Mouse (Mus musculus) layer of hippocampus, postnatal 25 days (tissue): Measurements from ENCODE around the gene Lrrc27. TPM values are rescaled to one million over a fixed set of nuclear protein-coding genes. Genes with fewer than 3 reads are reported as not detected.

ENCODE experiments used
- DNase-seq, 2 experiments: peaks; one replicate each; pipeline ENCODE4 v3.0.0; 2022; ENCODE audit warnings: mixed read lengths in 2 of 2, low spot score in 1 of 2; ENCODE audit errors: extremely low spot score in 1 of 2
- total RNA-seq, 2 experiments: library from RNA; stranded (reverse); gene quantifications; 2 replicates each; pipeline ENCODE4 v1.2.3; 2021

Lrrc27 gene
- total RNA-seq, 2 experiments from 2014 or later, result 6.1 to 6.8 TPM

DNA sequence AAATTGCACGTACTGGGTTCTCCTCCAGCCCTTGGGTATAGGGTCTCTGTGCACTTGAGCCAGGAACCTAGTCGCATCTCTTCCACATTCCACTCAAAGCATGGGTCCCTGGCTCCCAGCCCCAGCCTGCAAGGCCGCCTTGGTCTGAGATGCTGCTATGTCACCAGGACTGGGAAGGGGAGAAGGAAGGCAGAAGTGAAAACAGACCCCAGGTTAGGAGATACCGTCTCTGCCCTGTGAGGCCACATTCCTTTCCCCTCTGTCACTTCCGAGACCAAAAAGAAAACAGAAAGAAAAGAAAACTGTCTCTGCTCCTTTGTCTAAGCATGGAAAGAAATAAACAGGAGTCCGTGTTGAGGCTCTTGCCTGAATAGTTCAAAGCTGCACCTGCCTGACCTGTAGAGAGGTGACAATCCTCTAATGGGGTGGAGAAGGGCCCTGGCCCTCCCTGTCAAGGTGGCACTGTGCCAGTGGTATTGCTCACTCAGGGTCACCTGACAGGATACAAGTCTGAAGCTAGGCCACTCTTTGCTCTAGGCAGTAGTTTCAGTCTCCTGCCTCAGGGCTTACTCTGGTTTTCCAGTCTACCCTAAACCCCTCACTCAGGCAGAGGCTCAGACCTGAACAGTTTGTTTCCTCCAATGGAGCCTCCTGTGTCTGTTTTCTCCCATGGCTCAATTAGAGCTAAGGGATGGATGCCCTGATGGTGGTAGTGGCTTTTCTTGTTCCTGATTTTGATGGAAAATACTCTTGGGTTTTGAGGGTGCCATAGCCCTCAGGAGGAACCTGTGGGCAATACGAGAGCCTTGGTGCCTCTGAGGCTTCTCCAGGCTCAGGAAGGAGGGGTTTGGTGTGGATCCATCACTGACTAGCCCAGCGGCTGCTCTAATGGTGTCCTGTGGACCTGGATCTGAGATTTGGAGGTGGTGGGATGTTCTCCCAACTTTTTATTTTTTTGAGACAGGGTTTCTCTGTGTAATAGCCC, 54.4 kb downstream of the Lrrc27 start:
- DNase-seq, result no peak

GRCm38 (mm10) chr7:139270738-139271137, 58.0 kb downstream of the Lrrc27 start:
- DNase-seq, result no peak

GRCm38 (mm10) chr7:139271871-139272270, 59.1 kb downstream of the Lrrc27 start:
- peak; percentile 36 to 49 for DNase-seq

GRCm38 (mm10) chr7:139272639-139273396, 60.0 kb downstream of the Lrrc27 start:
- no peak for DNase-seq

GRCm38 (mm10) chr7:139273397-139273719, 60.6 kb downstream of the Lrrc27 start:
- no peak for DNase-seq

DNA sequence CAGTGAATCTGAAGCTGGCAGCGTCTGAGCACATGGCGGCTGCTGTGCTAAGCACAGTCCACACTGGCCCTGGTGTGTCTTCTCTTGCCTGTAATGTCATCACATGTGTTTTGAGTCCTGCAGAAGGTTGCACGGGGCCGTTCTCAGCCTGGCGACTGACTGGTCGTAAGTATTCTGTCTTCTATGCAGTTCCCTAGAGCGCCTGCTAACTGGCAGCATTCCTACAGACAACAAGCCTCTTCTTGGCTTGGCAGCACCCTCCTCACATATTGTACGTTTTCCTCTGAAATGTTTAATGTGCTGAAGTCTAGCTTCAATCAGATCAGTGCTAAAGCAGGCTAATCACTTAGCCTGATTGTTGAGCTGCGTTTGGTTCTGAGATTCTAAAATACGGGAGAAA, 62.8 kb downstream of the Lrrc27 start:
- no peak for DNase-seq

DNA sequence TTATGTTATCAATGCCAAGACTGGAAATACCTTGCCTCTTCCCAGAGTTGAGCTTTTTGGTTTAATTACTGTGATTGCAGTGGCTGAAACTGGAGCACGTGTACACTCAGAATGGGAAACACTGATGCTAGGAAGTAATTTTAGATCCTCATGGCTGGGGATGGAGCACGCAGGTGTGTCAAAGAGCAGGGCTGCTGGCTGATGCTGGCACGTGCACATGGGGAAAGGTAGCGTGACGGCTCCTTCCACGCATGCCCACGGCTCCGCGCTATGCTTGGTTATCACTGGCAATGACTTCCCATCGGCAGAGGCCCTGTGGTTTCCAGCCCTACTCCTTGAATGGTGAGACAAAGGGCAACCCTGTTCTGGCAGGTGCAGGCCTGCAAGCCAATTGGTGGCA, 63.4 kb downstream of the Lrrc27 start:
- DNase-seq, result no peak

DNA sequence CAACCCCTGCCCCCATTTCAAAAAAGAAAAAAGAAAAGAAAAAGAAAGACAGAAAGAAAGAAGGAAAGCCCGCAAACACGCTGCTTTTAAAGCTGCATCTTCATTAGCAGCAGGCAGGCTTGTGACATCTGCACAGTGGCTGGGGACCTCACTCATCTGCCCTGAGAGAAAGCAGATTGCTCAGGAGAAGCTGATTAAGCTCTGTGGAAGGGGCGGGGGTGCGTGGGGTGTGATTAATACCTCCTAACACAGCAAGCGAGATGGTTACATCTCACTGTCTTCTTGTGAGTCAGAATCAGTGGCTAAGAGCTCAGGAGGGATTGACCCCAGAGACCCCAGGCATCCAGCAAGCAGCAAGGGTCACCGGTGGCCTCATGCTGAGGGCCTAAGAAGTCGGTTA, 64.7 kb downstream of the Lrrc27 start:
- no peak for DNase-seq

DNA sequence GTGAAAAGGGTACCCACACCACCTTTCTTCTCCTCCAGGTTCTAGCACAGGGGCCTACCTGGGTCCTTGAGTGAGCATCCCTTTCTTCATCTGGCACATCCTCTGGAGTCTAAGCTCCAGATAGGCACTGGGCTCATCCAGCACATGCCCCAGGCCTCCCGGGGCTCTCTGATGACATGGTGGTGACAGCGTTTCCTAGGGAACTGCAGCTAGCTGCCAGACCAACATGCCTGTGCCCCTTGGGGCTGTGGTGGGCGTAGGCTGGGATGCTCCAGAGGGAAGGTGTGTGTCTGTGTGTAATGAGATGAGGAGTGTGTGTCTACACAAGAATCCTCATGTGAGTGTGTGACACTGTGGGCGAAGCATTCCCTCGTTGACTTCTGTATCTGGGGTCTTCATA, 66.8 kb downstream of the Lrrc27 start:
- DNase-seq, result no peak

GRCm38 (mm10) chr7:139280044-139280443, 67.3 kb downstream of the Lrrc27 start:
- DNase-seq, result no peak

GRCm38 (mm10) chr7:139281195-139281594, 68.4 kb downstream of the Lrrc27 start:
- no peak for DNase-seq

GRCm38 (mm10) chr7:139282037-139282436, 69.2 kb downstream of the Lrrc27 start:
- no peak for DNase-seq

DNA sequence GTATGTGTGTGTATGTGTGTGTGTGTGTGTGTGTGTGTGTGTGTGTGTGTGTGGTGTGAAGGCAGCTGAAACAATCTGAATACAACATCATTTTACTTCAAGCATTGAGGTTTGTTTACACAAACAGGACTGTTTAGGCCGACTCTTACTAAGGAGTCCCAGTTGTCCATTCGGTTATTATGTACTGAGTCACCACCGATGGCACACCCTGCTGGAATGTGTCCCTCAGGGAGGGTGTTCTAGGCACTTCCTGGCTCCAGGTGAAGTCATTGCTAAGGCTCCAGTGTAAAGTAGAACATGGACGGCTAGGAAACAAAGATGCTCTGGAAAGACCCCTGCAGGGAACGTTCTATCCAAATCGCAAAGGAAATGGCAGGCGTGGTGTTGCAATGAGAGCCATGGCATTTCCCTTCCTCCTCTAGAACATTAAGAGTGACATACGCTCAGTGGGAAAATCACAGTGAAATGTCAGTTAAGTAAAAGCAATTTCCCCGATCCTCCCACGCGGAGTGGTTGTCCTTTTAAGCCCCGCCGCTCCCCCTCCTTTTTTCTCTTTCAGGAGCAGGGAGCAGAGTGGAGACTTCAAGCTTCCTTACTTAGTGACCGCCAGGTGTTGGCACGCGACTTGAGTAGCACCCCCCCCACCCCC, 72.6 kb downstream of the Lrrc27 start:
- DNase-seq, result no peak

DNA sequence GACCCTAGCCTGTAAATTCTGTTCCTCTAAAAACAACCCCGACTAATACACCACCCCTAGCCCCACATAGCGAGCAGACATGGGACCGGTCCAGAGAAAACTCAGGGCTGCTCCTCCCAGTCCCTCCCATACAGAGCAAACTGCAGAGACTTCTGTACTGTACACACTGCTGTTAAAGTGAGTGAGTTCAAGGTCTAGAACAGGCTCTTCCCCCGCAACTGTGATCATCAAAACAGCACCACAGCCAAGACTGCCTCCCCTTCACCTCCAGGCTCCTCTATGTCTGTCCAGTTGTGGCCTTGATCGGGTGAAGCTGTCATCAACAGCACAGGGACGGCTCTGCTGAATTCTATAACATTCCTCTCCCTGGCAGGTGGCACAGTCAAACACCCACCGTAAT, 75.8 kb downstream of the Lrrc27 start:
- DNase-seq, result no peak

Other genes with a start within 250 kb of the Lrrc27 start
- gene Dpysl4, start 127.0 kb upstream of the Lrrc27 start, total RNA-seq, result 10 to 100 TPM; 63.9 to 72.4 TPM
- gene Stk32c, start 319 bp downstream of the Lrrc27 start, total RNA-seq, result 100 to 1,000 TPM in 1 of 2 experiments, 10 to 100 TPM in 1; 92.1 to 104 TPM
- gene Pwwp2b, start 35.5 kb downstream of the Lrrc27 start, total RNA-seq, result 10 to 100 TPM; 28.9 to 31.4 TPM
- 10 to 100 TPM; 36.2 to 41.1 TPM for gene Inpp5a, start 176.1 kb downstream of the Lrrc27 start, total RNA-seq